Mouse (Mus musculus): ENCODE measurements around the gene Tspear.
A peak's percentile ranks its signal among the peaks of the same experiment; 100 is the strongest.

Gene Tspear

DNA sequence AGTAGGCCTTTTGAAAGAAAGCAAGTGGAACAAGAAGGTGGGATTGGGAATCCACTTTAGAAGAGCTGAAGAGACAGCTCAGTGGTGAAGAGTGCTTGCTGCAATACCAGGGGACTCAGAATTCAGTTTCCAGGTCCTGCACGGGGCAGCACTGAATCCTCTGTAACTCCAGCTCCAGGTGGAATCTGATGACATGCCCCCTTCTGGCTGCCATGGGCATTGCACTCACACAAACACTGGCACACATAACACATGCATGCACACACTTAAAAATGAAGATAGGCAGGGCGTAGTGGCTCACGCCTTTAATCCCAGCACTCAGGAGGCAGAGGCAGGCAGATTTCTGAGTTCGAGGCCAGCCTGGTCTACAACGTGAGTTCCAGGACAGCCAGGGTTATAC lies 196.2 kb downstream of the Tspear start:
- DNase-seq, result no peak

DNA sequence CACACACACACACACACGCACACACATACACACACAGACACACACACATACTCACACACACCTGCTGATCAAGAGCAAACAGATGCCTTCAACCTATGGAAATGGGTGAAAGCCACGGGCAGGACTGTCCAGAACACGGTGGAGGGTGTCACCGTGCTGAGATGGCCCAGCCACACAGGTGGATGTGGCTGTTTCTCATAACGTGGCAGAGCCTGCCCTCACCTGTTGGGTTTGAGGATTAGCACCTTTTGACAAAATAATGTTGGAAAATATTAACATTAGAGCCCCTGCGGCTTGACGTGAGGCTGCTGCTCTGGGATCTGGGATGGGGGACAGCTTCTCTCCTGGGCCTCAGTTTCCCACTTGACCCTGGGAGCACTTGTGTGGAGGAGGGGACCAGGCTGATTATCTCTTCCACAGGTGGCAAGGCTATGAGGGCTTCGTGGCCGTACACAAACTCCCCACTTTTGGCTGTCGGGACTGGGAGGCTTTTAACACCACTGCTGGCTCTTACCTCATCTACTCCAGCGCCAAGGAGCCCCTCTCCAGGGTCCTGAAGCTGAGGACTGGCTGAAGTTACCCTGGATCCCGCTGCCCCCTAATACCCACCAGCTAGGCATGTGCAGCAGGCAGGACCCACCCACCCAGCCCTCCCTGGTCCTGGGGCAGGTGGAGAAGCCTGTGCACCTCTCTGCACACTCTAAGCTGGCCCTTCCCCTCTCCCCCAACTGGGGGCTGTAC lies 199.8 kb downstream of the Tspear start:
- peak in 1 of 2 experiments; percentile 13 for DNase-seq

DNA sequence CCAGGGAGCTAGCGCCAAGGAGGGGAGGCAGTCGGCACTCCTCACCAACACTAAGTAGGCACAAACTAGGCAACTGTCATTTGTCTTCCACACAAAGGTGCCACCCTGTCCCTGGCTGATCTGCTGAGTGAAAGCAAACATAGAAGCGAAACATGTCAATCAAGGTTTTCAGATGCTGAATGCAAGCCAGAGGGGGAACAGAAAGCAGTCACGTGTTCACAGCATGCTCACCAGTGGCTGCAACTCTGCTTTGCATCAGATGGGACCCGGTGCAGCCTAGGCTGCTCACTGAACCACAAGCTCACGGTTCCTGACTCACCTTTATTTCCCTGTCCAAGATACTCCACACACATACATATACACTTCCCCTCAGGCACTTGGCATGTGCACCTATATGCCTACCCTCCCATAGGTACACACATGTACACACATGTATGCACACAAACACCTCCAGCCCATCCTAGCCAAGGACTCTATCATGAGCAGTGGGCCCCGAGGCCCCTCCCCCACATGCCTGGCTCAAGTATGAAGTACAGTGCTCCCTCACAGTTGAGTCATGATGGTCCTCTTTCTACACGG lies 204.7 kb downstream of the Tspear start:
- DNase-seq, result no peak

DNA sequence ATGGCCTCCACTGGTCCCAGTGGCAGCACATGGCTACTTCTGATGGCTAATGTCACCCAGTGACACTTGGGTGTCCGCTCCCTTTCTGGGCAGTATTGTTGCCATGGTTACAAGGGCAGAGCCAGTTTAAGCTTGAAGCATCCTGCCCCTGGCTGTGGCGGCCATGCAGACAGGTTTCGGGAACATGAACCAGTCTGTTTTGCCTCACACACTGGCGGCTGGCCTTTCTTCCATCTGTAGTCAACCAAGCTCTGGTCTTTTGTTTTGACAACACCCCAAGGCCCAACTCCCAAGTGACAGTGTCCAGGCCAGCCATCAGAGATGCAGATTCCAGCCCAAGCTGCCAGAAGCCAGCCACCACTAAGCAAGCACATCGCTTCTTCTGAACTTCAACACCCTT lies 209.2 kb downstream of the Tspear start:
- no peak for DNase-seq

DNA sequence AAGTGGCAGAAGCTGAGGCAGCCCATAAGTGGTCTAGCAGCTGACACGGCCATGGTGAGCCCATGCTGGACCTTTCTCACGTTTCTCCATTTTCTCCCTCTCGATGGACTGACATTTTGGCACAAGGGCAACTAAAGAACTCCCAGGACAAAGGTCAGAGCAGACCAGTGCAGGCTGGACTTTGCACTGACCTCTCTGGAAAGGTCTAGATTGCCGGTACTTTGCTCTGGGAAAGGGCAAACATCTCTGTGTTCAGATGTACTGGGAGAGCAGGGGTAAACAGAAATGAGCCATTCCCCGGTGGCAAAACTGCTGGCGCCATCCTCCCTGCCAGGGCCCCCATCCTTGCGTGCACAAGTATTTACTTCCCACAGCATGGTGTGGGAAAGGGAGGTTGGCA lies 213.8 kb downstream of the Tspear start:
- DNase-seq, result no peak

DNA sequence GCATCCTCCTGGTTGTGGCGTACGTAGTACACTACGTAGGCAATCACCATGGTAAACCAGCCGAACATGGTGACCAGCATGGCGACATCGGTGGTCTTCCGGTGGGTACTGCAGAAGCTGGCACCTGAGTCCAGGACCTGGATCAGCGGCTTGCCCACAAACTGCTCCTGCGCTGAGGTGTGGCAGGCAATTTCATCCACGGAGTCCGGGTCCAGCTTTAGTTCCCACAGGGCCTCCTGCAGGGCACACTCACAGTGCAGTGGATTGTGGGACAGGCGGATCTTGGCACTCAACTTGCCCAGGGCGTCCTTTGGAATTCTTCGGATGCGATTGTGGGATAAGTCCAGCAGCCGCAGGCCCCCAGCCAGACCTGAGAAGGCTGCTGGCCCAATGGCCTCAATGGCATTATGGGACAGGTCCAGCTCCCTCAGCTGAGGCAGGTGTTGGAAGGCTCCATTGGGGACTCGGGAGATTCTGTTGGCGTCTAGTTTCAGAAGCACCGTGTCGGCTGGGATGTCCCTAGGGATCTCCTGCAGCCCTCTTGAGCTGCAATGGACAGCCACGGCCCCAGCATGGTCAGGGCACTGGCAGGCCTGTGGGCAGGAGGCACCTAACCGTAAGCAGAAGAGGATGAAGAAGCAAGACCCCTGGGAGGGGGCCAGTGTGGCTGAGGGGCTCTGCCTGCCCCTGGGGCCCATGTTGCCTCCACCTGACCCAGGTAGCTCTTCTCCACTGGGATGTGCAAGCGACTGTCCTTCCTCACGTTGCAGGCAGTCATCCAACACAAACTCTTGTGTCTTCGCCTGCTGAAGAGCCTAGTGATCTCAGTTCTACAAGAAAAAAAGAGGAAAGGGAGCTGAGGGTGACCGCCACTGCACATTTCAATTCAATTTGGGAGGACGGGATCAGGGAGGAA lies 214.8 kb downstream of the Tspear start:
- no peak for DNase-seq

DNA sequence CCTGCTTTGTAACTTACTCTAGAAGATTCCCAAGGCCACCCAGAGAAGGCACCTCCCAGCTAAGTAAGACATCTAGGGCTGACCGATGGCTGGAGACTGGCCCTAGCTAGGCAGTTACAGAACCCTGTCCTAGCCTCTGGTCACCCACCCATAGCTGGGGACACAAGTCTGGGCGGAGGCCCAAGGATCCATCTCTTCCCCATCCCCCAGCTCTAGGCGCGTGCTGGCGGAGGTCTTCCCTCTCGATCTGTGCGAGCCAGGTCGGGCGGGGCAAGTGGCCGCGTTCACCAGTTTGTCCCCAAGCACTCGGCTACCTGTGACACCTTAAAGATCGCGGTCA lies 215.5 kb downstream of the Tspear start:
- no peak for DNase-seq

DNA sequence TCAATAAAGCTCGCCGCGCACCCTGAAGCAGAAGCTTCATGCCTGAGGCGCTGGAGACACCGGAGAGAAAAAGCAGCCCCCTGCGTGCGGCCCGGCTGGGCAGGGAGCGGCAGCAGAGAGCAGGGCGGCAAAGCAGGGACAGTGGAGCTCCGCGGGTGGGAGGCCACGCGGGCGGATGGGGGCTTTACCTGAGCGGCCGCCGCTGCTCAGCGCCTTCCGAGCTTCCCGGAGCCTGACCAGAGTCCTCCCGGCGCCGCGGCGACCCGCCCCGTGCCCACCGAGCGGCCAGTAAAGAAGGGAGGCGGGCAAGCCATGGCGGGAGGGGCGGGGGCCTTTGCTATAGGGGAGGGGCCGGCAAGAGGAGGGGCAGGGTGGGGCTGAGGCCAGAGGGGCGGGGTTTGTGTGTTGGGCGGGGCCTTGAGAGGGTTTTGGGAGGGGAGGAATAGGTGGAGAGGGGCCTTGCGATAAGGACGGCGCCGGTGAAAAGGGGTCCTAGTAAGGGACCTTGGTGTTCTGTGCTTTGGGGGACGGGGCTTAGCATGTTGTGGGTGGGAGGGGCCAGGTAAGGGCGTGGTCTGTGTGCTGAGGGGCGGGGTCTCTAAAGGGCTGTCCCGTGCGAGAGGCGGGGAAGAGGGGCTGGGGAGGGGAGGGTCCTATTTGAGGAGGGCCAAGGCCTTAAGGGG lies 216.0 kb downstream of the Tspear start, which contains the start of gene Lrrc3:
Lrrc3 (minus strand) TSS at position 326 of the 683 bp plus-strand sequence.
- peak; percentile 49 to 58 for DNase-seq

DNA sequence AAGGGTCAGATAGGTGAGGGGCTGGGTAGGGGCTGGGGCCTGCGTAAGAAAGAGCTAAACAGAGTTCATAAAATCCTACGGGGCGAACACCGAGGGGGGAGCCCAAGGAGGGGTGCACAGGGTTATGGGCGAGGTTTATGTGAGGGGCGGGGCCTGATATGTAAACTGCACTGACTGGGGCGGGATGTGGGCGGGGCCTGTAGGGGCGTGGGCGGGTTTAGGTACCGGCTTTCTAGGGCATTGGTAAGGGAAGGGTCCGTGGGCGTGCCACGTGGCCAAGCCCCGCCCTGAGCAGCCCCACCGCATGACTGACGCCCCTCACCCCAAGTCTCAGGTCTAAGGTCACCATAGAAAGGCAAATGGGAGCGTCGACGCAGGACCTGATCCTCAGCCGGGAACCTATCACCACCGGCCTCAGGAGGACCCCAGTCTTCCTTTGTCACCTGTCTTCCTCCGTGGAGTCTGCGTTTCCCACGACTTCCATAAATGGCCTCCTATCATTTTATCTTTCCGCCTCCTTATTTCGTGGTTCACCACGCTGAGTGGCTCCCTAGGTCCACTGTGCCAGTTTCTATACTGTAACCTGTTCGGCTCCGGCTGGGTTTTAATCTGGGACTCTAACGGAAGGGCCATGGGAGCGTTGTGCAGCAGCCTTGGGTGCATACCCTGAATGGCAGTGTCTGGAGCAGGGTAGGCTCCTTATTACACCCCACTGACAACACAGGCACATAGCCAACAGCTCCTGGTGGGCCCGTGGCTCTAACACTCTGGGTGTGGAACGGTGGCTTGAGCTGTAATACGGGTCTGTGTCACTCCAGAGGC lies 216.7 kb downstream of the Tspear start:
- DNase-seq, result peak; percentile 44 to 53

DNA sequence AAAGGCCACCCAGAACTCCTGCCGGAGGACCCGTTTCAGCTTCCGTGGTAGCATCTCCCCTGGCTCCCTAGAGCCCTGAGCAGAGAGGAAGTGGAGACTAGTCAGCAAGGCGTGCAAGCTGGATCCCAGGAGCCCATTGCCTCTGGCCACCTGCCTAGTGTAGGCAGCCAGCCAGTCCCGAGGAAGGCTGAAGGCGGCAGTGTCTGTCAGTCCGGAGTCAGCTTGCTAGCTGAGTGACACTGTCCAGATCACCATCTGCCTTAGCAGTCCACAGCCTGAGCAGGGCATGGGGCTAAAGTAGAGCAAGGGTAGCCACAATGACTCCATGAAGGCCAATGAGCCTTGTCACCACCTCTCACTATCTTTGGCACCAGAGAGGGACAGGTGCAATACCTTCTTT lies 226.2 kb downstream of the Tspear start:
- peak; percentile 20 to 21 for DNase-seq

DNA sequence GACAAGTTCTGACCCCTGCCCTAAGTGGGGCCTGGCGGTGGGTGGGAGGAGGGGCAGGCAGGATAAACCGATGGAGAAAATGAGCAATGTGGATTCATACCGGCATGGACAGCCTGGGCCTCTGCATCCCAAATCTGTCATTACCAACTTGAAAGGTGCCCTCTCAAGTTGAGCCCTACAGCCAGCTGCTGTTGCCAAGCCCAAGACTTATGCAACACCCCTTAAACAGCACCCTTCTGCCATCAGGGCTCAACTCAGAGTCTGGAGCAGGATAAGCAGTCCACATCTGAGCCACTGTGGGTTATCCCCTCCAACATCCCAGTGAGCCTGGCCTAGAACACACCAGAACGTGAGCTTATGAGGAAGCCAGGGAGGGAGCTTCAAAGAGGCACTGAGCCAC lies 226.9 kb downstream of the Tspear start:
- no peak for DNase-seq

DNA sequence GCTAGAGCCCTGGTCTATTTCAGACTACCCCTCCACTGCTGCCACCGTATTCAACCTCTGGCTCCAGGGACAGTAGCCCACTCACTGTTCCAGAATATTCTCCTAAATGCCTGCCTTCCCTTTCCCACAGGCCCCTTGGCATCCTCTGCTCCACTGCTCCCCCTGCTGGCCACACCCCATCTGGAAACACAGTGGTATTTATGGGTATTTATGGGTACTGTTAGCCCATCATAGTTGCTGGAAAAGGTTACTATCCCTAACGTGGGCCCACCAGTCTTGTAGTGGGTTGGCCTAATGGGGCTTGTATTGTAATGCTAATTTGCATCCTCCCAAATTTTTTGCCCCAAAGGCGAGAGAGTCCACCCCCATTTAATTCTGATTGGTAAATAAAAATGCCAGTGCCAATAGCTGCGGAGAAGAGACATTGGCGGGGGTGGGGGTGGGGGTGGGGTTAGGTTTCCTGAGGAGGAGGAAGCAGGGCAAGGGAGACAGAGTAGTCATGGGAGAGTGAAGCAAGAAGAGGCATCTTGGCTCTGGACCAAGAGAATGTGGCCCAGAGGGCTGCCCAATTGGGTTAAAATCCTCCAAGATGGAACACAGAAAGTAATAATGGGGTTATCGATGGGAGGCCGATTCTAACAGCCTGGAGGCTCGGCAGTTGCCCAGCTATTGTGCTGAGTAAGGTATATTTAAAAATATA lies 230.4 kb downstream of the Tspear start:
- DNase-seq, result peak; percentile 55 to 66

DNA sequence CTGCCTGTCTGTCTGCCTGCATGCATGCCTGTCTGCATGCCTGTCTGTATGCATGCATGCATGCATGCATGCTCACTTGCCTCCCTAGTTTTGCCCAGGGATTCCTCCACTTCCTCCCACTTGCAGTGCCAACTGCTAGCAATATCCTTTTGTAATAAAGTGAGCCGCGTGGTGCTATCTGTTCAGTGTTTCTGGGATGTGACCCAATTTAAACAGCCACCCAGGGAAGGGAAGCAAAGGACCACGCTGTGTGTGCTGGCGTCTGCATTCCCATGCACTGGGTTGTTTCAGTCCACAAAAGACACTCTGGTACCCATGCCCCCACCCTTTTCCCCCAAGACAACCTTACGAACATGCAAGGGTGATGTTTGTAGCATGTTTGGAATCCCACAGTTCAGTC lies 234.6 kb downstream of the Tspear start:
- DNase-seq, result no peak

DNA sequence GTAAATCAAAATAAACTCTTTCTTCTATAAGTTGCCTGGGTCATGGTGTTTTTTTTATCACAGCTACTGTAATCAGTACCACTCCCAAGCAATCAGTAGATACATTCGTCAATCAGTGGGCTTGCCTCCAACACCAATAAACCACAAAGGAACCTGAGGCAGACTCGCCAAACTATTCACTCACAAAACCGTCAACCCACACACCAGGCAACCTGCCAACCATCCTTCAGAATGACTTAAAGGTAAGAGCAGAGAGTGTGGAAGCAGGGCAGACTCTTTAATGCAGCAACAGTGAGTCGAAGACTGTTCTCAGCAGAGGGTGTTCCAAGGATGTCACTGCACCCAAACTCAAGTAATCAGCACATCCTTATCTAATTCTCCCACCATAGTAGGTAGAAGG lies 236.3 kb downstream of the Tspear start:
- DNase-seq, result no peak

DNA sequence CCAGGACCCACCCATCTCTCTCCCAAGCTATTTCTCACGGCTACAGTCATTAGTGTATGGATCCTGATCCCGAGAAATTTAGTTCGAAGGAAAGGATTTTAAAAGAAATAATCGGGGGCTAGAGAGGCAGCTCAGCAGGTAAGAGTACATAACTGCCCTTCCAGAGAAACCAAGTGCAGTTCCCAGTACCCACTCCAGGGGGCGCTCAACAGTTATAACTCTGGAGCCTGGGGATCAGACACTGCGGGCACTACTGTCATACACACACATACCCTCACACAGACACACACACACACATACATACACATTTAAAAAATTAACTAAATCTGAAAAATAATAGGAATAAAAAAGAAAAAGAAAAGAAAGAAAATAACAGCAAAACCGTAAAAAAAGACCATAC lies 239.8 kb downstream of the Tspear start:
- peak; percentile 53 to 56 for DNase-seq

DNA sequence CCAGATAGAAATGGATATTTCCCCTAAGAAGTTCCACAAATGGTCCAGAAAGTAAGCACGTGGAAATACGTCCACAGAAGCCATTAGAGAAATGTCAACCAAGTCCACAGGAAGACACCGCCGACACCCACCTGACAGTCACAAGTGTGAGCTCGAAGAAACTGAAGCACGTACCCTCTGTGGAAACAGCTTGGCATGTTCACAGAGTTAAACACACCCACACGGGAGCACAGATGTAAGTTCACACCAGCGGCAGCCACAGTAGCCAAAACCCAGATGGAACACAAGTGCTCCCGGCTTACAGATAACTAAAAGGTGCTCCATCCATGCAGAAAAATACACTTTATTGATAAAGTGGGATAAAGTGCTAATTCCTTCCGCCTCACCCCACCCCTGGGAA lies 241.0 kb downstream of the Tspear start:
- DNase-seq, result no peak

All from cerebellum, postnatal 36 days (tissue).